Mouse (Mus musculus): ENCODE results near the gene Gm10203. TPM values are rescaled to one million over a fixed set of nuclear protein-coding genes. Genes with fewer than 3 reads are reported as not detected.
"Not testable (repeated sequence)": the region's sequence is repeated elsewhere in the genome, so short reads cannot be mapped to it uniquely, and the experiment has no call there.

Gm10203 gene
- not detected for polyA plus RNA-seq (2017; shearing (Covaris generic))

- ATAC-seq = not testable (repeated sequence)
These were observed at the start of gene Gm10203 for GRCm38 (mm10) chr6:149129870-149130269. TSS of gene Gm10203 (plus strand) at chr6:149130170.

DNA sequence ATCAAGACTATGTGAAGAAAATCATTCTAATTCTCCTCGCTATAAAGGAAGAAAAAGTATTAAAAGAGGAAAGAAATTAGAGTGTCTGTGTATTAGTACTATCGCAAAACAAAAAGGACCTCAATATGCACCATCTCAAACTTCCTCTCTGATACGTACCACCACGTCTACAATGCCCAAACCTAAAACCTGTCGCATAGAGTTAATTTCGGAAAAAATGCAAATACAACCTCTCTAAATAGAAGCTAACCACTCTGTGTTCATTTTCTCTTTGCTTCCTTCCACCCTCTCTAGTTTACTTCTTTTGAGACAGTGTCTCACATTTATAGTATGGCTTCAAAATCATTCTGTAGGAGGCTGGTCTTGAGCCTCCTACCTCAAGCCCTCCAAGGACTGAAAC is 37.6 kb upstream of the Gm10203 start:
- ATAC-seq = no peak

DNA sequence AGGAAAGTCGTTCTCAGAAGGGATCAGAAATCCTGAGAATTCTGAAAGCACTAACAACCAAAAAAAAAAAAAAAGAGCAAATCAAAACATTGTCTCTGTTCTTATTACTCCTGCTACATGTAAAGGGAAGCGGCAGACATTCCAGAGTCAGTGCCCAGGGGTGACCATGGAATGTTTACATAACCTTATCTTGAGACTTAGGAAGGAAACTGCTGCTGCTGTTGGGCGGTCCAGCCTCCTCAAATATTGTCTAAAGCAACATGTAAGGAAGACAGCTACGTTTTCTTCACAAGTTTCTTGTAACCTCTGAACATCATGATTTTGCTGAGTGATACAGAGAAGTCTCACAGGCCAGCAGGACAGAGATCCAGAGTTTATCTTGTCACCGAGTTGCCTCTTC is 36.5 kb upstream of the Gm10203 start:
- ATAC-seq = no peak

DNA sequence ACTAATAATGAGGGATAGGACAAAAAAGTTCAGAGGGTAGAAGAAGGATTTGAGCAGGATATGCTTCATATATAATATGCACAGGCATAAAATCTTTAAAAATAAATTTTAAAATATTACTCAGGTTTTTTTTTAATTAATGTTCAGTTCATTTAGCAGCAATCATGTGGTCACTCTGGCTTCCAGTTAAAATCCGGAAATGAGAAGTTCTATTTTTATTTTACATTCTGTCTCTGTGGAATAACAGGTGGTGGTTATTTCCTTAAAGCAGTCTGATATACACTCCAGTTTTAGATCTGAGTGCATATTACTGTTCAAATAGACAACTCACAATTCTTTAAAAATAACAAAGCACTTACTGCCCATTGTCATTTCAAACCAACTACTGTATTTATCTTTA is 35.4 kb upstream of the Gm10203 start:
- no peak for ATAC-seq

DNA sequence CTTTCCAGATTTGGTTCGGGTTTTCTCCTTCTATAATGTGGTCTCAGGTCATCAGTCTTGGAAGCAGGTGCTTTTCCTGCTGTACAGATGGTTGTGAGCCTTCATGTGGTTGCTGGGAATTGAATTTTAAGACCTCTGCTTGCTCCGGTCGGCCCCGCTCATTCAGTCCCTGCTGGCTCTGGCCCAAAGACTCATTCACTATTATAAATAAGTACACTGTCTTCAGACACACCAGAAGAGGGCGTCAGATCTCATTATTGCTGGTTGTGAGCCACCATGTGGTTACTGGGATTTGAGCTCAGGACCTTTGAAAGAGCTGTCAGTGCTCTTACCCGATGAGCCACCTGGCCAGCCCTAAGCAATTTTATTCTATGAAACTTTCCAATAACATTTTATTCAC is 34.6 kb upstream of the Gm10203 start:
- no peak for ATAC-seq

DNA sequence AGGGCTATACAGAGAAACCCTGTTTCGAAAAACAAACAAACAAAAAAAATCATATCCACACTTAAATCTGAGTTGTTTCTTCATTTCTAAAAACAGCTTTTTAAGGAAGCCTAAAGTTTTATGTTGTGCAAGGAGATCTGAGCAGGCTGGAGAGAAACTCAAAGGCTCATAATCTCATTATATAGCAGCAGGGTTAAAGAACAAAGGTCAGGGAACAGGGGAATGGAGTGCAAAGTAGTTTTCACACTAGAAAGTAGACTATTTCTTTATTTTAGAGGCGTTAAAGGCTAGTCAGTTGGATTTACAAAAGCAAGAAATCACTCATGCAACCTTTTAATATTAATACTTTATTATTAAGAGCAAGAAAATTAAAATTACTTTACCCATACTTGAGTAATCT is 33.7 kb upstream of the Gm10203 start:
- no peak for ATAC-seq

DNA sequence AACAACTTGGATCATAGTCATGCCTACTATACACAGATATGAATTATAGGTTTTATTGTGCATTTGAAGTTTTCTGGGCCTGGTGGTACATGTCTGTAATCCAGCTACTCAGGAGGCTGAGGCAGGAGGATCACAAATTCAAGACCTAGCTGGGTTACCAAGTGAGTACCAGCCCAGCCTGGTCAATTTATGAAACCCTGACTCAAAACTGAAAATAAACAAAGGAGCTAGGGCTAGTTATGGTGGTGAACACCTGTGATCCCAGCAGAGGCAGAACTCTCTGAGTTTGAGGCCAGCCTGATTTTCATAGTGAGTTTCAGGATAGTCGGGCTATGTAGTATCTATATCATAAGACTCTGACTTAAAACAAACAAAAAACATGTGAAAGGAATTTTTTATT is 32.7 kb upstream of the Gm10203 start:
- ATAC-seq = no peak

DNA sequence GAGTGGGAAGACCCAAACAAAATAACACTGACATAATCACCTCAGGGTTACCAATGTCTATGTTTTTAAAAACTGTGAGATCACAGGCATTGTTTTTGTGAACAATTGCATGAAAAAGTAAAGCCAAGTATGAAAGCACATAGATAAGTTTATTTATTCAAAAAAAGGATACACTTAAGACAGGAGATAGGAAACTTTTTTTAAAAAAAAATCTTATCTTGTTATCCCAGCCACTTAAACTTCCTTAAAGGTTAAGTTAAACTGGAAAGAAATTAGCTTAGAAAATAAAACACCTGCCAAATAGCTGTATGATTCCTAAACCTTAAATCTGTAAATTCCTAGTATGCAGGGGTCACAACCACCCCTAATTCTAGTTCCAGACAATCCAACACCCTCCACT is 31.0 kb upstream of the Gm10203 start:
- no peak for ATAC-seq

- no peak for ATAC-seq
These were observed 29.5 kb upstream of the Gm10203 start for GRCm38 (mm10) chr6:149100174-149101075.

GRCm38 (mm10) chr6:149101076-149101942 is 28.7 kb upstream of the Gm10203 start, which contains the start of gene Dennd5b:
TSS of gene Dennd5b (minus strand) at chr6:149101680.
- peak; percentile 32 for ATAC-seq

- peak; percentile 25 for ATAC-seq
These were observed 28.1 kb upstream of the Gm10203 start for GRCm38 (mm10) chr6:149101943-149102243.

GRCm38 (mm10) chr6:149103451-149103850 is 26.5 kb upstream of the Gm10203 start:
- no peak for ATAC-seq

DNA sequence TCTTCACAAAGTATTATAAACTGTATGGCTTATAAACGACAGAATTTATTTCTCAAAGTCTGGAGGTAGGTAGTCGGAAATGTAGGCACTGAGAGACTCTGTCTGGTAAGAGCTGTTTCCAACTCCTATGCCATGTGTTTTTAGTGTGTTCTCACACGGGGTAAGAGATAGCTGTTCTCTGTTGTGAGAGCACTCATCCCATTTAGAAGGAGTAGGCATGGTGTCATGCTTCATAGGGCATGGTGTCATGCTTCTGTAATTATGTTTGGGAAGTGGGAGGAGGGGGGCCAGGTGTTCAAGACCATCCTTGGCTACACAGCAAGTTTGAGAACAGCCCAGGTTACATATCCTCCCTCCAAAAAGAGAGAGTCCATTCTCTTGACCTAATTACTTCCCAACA is 22.4 kb upstream of the Gm10203 start:
- ATAC-seq = no peak

DNA sequence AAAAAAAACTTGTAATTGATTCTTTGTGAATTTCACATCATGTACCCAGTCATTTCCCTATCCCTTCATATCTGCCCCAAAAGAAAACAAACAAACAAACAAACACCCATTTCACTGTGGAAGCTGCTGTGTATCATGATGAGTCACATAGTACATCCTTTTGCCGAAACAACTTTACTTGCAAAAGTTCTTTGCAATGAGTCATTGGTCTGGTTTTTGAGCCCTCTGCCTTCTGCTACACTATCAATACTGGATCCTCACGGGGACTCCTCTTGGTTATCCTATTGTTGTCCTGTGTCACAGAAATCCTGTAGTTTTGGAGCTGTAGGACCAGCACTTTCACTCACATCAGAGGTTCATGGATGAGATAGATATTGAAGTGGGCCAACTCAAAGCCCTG is 21.1 kb upstream of the Gm10203 start:
- no peak for ATAC-seq

GRCm38 (mm10) chr6:149116992-149117391 is 13.0 kb upstream of the Gm10203 start:
- ATAC-seq = no peak

- no peak for ATAC-seq
These were observed 11.0 kb upstream of the Gm10203 start for GRCm38 (mm10) chr6:149118935-149119334.

- ATAC-seq = peak; percentile 92
These were observed 10.1 kb upstream of the Gm10203 start for GRCm38 (mm10) chr6:149119853-149120252.

DNA sequence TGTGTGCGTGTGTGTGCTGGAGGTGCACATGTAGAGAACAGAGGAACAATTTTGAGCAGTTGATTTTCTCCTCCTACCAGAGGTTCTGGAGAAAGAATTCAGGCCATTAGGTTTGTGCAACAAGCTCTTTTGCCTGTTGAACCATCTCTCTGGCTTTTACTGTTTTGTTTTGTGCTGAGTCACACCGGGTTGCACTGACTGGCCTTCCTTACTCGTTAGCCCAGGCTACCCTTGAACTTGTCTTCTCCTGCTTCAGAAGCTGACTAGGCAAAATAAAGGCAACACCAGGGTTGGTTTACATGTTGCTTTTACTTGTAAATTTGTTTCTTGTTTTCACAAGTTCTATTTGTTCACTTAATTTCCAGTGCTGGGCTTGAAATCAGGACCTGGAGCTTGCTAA is 6.9 kb upstream of the Gm10203 start:
- ATAC-seq = no peak

DNA sequence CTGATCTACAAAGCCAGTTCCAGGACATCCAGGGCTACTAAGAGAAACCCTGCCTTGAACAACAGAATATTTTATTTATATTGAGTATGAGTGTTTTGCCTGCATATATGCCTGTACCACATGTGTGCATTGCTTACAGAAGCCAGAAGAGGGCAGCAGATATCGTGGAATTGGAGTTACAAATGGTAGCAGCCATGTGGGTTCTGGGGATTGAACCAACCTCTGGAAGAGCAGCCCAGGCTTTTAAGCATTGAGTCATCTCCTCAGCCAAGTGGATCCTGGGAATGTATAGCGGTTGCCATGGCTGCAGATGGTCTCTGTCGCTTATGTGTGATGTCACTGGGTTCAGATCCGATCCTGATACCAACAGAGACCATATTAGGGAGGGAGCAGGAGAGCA is 3.3 kb upstream of the Gm10203 start:
- ATAC-seq = peak; percentile 84

GRCm38 (mm10) chr6:149131111-149131510 is 1.1 kb downstream of the Gm10203 start:
- no peak for ATAC-seq

DNA sequence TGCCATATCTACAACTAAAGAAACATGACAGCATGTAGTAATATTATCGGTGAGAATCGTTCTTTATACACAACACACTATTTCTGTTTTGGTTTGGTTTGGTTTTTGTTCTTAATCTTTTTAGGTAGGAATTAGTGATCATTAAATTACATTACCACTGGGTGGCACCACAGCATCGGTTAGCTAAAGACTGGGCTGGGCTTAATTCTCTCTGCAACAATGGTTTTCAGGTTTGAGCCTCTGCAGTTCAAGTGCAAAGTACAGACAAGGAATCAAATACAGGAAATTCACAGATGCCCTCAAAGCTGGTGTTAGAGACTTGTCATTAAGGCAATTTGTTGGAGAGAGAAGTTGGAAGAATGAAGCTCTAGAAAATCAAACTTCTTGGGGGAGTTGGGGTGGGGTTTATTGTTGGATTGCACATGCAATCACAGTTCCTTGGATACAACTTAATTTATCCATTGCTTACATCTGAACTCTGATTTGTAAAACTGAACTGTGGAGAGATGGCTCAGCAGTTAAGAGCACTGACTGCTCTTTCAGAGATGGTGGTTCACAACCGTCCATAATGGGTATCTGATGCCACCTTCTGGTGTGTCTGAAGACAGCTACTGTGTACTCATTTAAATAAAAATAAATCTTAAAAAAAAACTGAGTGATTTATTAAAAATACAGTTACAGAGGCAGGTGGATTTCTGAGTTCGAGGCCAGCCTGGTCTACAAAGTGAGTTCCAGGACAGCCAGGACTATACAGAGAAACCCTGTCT is 2.5 kb downstream of the Gm10203 start:
- ATAC-seq = peak; percentile 97

GRCm38 (mm10) chr6:149134391-149135150 is 4.6 kb downstream of the Gm10203 start:
- ATAC-seq = no peak

Data from inflammation-experienced regulatory T-cells, adult 6 months (primary cell).